Mouse (Mus musculus): ENCODE results near the gene Pkdcc.

Gene Pkdcc

DNA sequence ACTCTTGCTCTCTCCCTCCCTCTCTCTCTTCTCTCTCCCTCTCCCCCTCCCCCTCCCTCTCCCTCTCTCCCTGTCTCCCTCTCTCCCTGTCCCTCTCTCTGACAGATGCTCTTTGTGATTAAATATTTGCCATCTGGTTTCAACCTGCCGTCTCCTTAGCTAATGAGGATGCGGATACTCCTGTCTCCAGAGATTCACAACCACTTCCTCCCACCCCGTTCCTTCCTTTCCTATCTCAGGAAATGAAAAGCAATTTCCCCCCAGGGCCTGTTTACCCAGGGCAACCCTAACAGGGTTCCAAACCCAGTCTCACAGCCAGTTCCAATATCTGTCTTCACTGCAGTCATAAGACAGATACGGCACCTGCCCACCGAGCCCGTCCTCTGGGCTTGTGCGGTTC is 31.0 kb downstream of the Pkdcc start:
- no peak for DNase-seq (ENCODE audit: extremely low spot score)

DNA sequence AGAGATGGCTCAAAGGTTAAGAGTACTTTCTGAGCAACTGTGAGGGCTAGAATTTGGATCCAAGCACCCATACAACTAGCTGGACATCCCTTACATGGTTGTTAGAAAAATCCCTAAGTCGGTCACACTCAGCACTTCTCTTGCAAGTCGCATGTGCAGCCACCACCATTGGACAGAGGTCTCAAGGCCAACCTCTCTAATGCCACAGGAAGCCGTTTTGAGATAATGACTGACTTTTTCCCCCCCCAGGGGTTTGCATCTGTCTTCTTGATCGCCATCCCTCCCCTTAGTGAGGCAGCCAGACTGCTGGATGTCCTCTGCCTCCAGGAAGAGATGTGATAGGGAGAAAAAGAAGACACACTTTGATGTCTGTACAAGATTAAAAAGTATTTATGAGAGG is 32.1 kb downstream of the Pkdcc start:
- no peak for DNase-seq (ENCODE audit: extremely low spot score)

DNA sequence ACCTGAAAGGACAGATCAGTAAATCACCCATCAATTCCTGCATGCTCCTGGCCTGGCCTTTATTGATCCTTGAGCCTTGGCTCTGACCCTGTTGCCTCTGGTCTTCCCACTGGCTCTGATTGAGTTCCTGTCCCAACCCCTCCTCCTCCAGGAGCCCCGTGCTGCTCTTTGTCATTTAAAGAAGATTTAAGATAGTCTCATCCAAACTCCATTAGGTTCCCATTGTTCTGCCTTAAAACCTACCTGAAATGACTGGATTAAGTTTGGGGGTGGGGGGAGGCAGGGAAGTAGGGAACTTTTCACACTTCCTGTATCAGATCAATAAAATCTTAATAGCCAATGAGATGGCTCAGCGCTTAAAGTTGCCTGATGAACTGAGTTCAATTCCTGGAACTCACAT is 33.4 kb downstream of the Pkdcc start:
- DNase-seq (ENCODE audit: extremely low spot score) = no peak

DNA sequence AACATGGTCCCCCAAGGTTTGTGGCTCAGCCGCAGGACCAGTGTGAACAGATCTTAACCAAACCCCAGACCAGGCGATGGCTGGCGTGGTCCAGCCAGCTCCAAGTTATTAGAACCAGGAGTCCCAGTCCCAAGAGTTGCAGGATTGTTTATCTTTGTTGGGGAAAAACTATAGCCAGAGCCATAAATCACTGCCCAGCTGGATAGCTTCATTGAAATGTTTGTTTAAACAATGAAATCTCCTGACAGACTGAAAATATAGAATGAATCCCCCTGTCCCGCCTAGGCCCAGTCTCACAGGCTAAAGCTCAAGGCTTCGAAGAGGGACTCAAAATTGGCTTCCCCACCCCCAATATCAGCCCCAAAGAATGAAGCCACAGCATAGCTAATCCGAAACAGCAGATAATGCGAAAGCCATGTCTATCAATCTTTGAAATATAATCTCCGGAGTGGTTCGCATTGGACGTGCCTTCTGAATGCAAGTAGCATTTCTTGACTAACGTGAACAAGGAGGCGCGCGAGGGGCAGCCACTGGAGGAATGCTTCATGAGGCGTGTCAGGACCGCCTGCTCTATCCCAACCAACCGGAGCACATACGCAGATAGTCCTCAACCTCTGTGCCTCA is 35.9 kb downstream of the Pkdcc start:
- no peak for DNase-seq (ENCODE audit: extremely low spot score)

DNA sequence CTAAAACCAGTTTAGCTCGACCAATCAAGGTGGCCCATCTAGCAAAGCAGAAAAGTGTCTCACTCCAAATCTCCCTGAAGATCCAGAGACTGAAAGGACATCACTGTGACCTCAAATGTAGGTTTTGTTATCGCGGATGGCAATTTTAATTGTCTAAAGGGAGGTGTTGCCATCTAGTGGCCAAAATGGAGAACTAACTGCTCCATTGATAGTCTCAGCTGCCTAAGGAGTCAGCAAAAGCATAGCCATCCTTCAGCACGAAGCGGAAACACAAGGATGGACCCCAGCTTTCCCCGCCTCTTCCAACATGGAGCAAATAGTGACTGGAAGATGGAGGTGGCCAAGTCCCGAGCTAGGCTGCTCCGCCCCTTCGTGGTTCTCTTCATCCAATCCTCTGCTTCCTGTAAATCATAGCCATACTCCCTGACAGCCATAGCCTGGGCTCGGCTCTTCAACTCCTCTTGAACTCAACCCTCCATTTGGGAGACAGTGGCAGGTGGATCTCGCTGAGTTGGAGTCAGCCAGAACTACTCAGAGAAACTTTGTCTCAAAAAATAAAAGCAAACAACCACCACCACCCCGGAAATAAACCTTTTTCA is 38.1 kb downstream of the Pkdcc start:
- DNase-seq (ENCODE audit: extremely low spot score) = peak; percentile 70

DNA sequence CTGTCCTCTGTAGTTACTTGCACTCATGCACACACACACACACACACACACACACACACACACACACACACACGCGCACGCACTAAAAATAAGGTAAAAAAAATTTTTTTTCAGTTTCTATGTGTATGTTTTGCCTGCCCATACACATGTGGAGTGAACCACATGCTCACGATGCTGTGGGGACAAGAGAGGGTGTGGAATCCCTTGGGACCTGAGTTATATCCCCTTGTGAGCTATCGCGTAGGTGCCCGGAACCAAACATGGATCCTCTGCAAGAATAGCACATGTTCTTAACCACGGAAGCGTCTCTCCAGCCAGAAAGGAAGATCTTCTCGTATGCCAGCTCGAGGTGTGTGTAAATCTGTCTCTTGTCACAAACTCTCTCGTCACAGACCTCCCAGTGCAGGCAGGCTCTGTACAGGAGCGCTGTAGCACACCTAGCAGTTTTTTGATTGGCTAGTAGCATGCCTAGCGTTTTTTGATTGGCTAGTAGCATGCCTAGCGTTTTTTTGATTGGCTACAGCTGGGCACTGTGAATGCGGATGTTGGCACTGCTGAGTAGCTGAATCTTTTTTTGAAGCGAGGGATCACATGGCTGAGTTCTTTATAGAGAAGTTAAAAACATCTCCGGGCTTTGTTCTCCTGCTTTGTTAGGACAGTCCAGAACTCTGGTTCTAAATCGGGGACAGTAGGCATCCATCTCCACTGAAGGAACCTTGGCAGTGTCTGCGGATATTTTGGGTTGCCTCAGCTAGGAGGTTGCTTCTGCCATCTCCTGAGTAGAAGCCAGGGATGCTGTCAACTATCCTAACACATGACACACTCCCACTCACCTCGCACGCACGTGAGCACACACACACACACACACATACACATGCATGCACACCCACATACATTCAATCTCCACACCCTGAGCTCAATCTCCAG is 52.4 kb downstream of the Pkdcc start:
- DNase-seq (ENCODE audit: extremely low spot score) = peak; percentile 69

DNA sequence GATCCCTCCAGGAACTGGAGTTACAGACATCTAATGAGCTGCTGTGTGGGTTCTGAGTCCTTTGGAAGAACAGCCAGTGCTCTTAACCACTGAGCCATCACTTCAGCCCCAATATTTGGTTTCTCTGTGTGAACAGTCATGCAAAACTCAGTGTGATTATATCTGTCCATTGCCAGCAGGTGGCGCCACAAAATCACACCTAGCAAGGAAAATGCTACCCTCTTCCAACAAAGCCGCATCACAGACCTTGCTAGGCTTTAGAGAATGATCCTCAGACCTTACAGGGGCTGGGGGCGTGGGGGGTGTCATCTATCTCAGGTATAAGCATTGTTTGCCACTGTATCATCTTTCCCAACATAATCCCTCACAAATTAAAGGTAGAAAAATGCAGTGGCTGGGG is 56.4 kb downstream of the Pkdcc start:
- peak; percentile 77 for DNase-seq (ENCODE audit: extremely low spot score)

DNA sequence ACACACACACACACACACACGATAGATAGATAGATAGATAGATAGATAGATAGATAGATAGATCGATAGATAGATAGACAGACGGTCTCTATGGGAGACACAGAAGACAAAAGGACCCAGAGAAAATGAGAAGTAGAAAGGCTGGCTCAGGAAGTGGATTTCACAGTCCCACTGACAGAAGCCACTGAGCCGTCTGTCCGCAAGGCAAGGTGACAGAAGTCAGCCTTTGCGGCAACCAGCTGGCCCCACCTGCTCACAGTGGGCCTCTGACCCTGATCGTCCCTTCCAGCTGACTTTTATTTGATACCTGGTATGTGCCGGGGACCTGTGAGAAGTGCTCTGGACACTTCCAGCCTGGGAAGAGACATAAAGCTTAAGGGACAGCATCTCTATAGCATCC is 57.5 kb downstream of the Pkdcc start:
- DNase-seq (ENCODE audit: extremely low spot score) = no peak

DNA sequence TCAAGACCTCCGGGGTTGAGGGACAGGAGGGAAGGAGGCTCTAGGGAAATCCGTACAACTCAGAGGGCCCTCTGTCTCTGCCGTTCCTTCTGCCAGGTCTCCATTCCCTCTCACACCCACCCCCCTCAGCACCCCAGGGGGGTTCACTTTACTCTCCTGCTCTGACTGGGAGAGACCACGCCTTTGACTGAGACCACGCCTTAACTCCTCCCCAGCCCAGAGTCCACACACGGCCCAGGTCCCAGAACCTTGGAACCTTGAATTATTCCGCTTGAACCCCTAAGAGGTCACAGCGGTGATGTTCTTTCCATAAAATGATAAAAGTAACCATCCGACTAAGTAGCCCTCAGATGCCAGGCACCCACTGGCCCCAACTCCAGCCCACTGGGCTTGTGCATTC is 58.5 kb downstream of the Pkdcc start:
- DNase-seq (ENCODE audit: extremely low spot score) = no peak

DNA sequence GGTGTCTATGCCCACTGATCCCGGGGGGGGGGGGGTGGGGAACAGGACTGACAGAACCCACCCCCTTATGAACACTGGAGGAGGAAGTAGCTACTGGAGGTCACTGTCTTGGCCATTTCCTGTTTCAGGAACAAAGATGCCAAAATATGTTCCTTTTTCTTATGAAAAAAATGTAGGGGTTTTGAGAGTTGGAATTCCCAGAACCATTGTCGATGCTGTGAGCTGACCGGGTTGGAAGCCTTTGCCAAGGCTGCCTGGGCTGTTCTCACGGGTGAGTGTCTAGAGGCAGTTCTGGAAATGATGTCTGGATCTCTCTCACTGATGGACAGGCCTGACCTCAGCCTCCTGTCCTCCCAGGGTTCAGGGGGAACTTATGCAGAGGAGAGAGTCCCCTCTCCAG is 59.0 kb downstream of the Pkdcc start:
- no peak for DNase-seq (ENCODE audit: extremely low spot score)

Data from embryo, embryonic 9.5 days (tissue).